Mouse (Mus musculus): ENCODE measurements around the gene Lcn12. TPM values are rescaled to one million over a fixed set of nuclear protein-coding genes. Genes with fewer than 3 reads are reported as not detected.

Gene Lcn12
- total RNA-seq (2014; rRNA removed) (0.40 TPM in 1 of 2 replicates, not detected in the other), polyA plus RNA-seq (2012; rRNA removed) (0.25 and 0.27 TPM in 2 replicates)

DNA sequence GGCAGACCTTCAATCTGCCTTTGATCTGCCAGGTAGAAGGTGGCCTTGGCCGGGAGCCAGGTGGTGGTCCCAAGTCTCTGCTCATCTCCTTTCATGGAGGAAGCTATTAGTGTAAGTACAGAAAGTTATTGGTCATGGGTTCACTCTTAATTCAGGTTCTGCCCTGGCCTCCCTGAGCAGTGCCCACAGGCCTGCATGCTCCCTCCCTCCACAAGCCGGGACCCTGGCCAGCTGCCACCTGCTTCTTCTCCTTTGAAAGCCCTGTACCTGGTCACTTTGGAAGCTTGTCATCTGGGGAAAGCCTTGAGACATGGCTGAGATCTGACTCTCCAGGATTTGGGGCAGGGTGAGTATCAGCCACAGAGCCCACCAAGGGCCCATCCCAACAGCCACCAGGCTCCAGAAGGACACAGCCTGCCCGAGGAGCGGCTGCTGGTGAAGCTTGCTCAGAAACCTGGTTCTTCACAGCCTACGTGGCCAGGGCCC lies at the start of gene Lcn12:
Lcn12 (minus strand) TSS at position 436 of the 486 bp plus-strand sequence.
- Histone ChIP-seq H3K9ac (ENCODE audit: low read depth, low read length) (no peak within 1 kb of the TSS), H3K27me3 (ENCODE audit: control insufficient read depth, insufficient read depth, low read length) (no peaks in the 10 kb centered on the region), H3K27ac (replicated peaks; ENCODE audit: insufficient read depth, low read depth, low read length) (no peak within 1 kb of the TSS), H3K79me2 (ENCODE audit: control insufficient read depth, insufficient read depth, low read length) (no peaks in the 10 kb centered on the region), H3K4me3 (ENCODE audit: insufficient read depth, low read depth, low read length) (no peak within 1 kb of the TSS), H3K36me3 (ENCODE audit: control insufficient read depth, insufficient read depth, low read length) (no peaks in the 10 kb centered on the region), H3K4me1 (ENCODE audit: control insufficient read depth, insufficient read depth, low read length) (peaks cover 3% of the 10 kb centered on the region; the same call in 1 of the 2 replicates)
- TF ChIP-seq CTCF (IDR thresholded peaks at IDR 0.05; ENCODE audit: low read depth, low read length) = no peak
- no peak for TF ChIP-seq POLR2A (IDR thresholded peaks at IDR 0.05; ENCODE audit: extremely low read depth, insufficient read depth, low read length)
- WGBS = 74% methylated on average over 5 of the region's 5 CpGs
- no peak for DNase-seq (ENCODE audit: extremely low read depth, low read depth, low spot score)

DNA sequence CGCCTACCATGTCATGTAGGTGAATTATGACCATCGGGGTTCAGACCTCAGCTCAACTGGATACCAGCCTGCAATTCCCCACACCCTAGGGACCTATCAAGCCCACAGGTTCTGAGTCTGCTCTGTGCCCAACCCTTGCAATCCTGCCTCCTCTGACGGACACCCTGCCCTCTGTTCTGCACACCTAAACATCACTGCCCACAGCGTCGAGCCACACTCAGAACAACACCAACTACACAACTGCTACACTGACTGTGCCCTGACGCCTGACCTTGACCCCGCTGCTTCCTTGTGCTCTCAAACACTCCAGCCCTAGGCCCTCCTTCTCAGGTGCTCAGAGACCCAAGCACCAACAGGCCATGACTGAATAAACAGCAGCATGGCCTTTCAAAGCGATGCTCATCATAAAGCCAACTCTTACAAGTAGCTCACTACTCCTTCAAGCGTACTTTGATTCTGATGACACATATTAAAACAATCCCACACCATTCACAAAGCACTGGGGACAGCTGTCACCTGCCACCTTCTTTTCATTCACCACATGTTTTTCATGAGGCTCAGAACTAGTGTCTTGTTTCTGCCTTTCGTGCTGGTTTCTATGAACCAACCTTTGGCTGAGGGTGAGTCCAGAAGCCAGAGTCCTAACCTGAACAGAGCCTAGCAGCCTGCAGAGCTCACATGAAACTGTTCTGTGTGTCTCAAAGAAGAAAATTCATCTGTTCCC lies 48.1 kb upstream of the Lcn12 start:
- no peak overlapping the region for H3K27ac ChIP-seq (replicated peaks; ENCODE audit: insufficient read depth, low read depth, low read length)
- no peak for TF ChIP-seq POLR2A (IDR thresholded peaks at IDR 0.05; ENCODE audit: extremely low read depth, insufficient read depth, low read length)
- TF ChIP-seq CTCF (IDR thresholded peaks at IDR 0.05; ENCODE audit: low read depth, low read length) = no peak

DNA sequence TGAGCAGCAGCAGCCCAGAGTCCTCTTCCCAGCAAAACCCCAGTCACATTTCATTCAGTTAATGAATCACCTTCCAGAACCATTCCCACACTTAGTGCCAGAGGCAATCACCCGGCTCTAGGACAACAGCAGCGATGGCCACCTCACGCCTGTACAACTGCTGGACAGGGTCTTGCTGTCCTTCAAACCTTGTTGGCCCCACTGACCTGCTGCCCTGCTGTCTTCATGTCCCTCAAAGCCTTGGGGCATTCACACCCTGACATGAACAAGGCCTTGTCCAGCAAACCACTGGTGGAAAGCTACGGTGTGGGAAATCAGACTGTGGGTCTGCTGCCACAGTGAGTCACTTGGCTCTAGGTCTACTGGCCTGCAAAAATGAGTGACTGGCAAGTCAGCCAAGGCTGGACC lies 46.8 kb upstream of the Lcn12 start:
- Histone ChIP-seq H3K4me3 (ENCODE audit: insufficient read depth, low read depth, low read length) (no peak overlapping the region), H3K27me3 (ENCODE audit: control insufficient read depth, insufficient read depth, low read length) (no peaks in the 10 kb centered on the region), H3K27ac (replicated peaks; ENCODE audit: insufficient read depth, low read depth, low read length) (no peak overlapping the region), H3K9ac (ENCODE audit: low read depth, low read length) (no peak overlapping the region), H3K4me1 (ENCODE audit: control insufficient read depth, insufficient read depth, low read length) (no peaks in the 10 kb centered on the region), H3K36me3 (ENCODE audit: control insufficient read depth, insufficient read depth, low read length) (peaks cover 16% of the 10 kb centered on the region), H3K79me2 (ENCODE audit: control insufficient read depth, insufficient read depth, low read length) (peaks cover 15% of the 10 kb centered on the region)
- 65% methylated on average over 4 of the region's 4 CpGs for WGBS
- TF ChIP-seq CTCF (IDR thresholded peaks at IDR 0.05; ENCODE audit: low read depth, low read length) (no peak), POLR2A (IDR thresholded peaks at IDR 0.05; ENCODE audit: extremely low read depth, insufficient read depth, low read length) (no peak)
- DNase-seq (ENCODE audit: extremely low read depth, low read depth, low spot score) = no peak

More for the DNA sequence above, 48.1 kb upstream of the Lcn12 start:
- peaks cover 10% of the 10 kb centered on the region for H3K36me3 ChIP-seq (ENCODE audit: control insufficient read depth, insufficient read depth, low read length)
- WGBS = 84% methylated on average over 10 of the region's 10 CpGs
- H3K27me3 ChIP-seq (ENCODE audit: control insufficient read depth, insufficient read depth, low read length) = no peaks in the 10 kb centered on the region
- peaks cover 5% of the 10 kb centered on the region for H3K4me1 ChIP-seq (ENCODE audit: control insufficient read depth, insufficient read depth, low read length)
- H3K9ac ChIP-seq (ENCODE audit: low read depth, low read length) = no peak overlapping the region
- H3K4me3 ChIP-seq (ENCODE audit: insufficient read depth, low read depth, low read length) = no peak overlapping the region
- H3K79me2 ChIP-seq (ENCODE audit: control insufficient read depth, insufficient read depth, low read length) = peaks cover 24% of the 10 kb centered on the region
- no peak for DNase-seq (ENCODE audit: extremely low read depth, low read depth, low spot score)

DNA sequence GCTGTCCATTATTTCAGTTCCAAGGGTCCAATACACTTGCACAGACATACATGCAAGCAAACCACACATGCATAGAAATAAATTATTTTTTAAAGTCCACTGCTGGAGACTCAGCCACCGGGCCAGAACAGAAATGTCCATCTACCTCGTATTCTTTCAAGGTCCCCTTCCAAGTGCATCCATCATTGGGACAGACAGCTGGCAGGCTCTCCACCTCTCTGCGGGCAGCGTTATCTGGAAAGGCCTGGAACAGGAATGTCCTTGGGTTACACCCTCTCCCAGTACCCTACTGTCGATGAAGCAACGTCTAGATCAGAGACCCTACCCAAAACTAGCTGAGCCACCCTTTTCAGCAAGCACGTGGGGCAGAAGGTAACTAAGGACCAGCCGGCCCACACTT lies 42.8 kb upstream of the Lcn12 start:
- TF ChIP-seq POLR2A (IDR thresholded peaks at IDR 0.05; ENCODE audit: extremely low read depth, insufficient read depth, low read length) (no peak), CTCF (IDR thresholded peaks at IDR 0.05; ENCODE audit: low read depth, low read length) (no peak)
- Histone ChIP-seq H3K36me3 (ENCODE audit: control insufficient read depth, insufficient read depth, low read length) (peaks cover 16% of the 10 kb centered on the region), H3K27ac (replicated peaks; ENCODE audit: insufficient read depth, low read depth, low read length) (no peak overlapping the region)

DNA sequence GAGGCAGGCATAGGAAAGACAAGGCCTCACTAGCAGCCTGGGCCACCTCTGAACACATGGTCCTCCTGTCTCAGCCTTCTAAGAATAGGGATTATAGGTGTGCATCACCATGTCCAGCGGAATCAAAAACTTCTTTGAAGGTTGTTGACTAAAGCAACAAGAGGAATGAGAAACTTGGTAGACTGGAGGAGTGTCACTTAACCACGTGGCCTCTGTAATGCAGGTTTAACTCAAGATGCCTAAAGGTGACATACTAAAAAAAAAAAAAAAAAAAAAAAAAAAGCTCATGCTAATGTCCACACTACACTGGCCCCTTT lies 41.1 kb upstream of the Lcn12 start:
- H3K4me3 ChIP-seq (ENCODE audit: insufficient read depth, low read depth, low read length) = no peak overlapping the region
- no peak for TF ChIP-seq CTCF (IDR thresholded peaks at IDR 0.05; ENCODE audit: low read depth, low read length)
- TF ChIP-seq POLR2A (IDR thresholded peaks at IDR 0.05; ENCODE audit: extremely low read depth, insufficient read depth, low read length) = no peak
- H3K27ac ChIP-seq (replicated peaks; ENCODE audit: insufficient read depth, low read depth, low read length) = peak overlapping the region; percentile 42
- DNase-seq (ENCODE audit: extremely low read depth, low read depth, low spot score) = no peak
- no peaks in the 10 kb centered on the region for H3K27me3 ChIP-seq (ENCODE audit: control insufficient read depth, insufficient read depth, low read length)
- H3K4me1 ChIP-seq (ENCODE audit: control insufficient read depth, insufficient read depth, low read length) = peaks cover 8% of the 10 kb centered on the region
- H3K9ac ChIP-seq (ENCODE audit: low read depth, low read length) = no peak overlapping the region
- 88% methylated on average over 2 of the region's 2 CpGs for WGBS
- peaks cover 23% of the 10 kb centered on the region for H3K36me3 ChIP-seq (ENCODE audit: control insufficient read depth, insufficient read depth, low read length)
- H3K79me2 ChIP-seq (ENCODE audit: control insufficient read depth, insufficient read depth, low read length) = no peaks in the 10 kb centered on the region

More for the DNA sequence above, 42.8 kb upstream of the Lcn12 start:
- WGBS = 81% methylated on average over 8 of the region's 8 CpGs
- no peak for DNase-seq (ENCODE audit: extremely low read depth, low read depth, low spot score)
- Histone ChIP-seq H3K9ac (ENCODE audit: low read depth, low read length) (no peak overlapping the region), H3K27me3 (ENCODE audit: control insufficient read depth, insufficient read depth, low read length) (no peaks in the 10 kb centered on the region), H3K4me3 (ENCODE audit: insufficient read depth, low read depth, low read length) (no peak overlapping the region), H3K79me2 (ENCODE audit: control insufficient read depth, insufficient read depth, low read length) (no peaks in the 10 kb centered on the region), H3K4me1 (ENCODE audit: control insufficient read depth, insufficient read depth, low read length) (peaks cover 8% of the 10 kb centered on the region)

Measured in liver, adult 2 months (tissue).